Mouse (Mus musculus) neutrophil, adult 5-6 weeks (primary cell): ENCODE data around the gene Gucy1a1. TPM values are rescaled to one million over a fixed set of nuclear protein-coding genes. Genes with fewer than 3 reads are reported as not detected.
"Not testable (repeated sequence)": the region's sequence is repeated elsewhere in the genome, so short reads cannot be mapped to it uniquely, and the experiment has no call there.

ENCODE experiments used
- ATAC-seq: fragments of 151-379, 151-347 bp; 2 replicates; pipeline ENCODE4 v1.8.0; 2017; ENCODE audit warnings: mild to moderate bottlenecking, moderate TSS enrichment; ENCODE audit not compliant: insufficient number of reproducible peaks, poor library complexity, low FRiP score, severe bottlenecking; ENCODE audit errors: extremely low read depth
- total RNA-seq: library from RNA; stranded (forward); fragments of 200-1000 nt; gene quantifications from 2 replicates; pipeline ENCODE4 v1.2.3, GENCODE M21; 2017

Gene Gucy1a1
- total RNA-seq = 0.37 and 1.2 TPM in 2 replicates

DNA sequence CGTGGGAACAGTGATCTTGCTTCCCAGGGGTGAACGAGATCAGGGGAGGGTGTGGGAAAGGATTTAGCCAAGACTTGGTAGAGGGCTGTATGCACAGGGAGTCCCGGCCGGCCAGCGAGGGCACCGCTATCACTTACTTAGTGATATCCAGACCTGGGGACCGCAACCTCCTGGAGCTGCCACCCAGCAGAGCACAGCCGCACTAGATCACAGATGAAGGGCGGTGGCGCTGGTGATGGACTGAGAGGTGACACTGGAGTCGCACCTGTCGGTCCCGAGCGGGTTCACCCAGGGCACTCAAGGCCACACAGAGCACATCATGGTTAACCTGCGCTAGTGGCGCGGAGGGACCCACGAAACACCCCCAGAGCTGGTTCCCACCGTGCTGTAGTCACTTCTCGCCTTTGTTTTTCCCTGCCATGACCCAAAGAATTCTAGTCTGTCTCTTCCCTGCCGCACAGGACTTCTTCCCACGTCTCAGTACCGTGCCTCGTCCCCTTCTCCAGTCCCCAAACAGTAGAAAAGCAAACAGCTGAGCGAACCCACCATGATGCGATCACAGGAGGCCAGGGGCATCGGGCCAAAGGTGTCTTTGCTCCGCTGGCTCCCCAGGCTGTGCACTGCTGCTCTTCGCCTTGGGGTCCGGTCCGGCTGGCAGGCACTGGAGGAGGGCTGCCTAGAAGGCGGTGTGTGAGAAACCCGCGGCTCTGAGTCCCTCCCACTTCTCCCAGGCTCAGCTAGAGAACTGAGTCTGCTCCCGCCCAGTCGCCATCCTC lies at the start of gene Gucy1a1:
TSS of gene Gucy1a1 (minus strand) at position 664 of the 776 bp plus-strand sequence.
- no peak for ATAC-seq

DNA sequence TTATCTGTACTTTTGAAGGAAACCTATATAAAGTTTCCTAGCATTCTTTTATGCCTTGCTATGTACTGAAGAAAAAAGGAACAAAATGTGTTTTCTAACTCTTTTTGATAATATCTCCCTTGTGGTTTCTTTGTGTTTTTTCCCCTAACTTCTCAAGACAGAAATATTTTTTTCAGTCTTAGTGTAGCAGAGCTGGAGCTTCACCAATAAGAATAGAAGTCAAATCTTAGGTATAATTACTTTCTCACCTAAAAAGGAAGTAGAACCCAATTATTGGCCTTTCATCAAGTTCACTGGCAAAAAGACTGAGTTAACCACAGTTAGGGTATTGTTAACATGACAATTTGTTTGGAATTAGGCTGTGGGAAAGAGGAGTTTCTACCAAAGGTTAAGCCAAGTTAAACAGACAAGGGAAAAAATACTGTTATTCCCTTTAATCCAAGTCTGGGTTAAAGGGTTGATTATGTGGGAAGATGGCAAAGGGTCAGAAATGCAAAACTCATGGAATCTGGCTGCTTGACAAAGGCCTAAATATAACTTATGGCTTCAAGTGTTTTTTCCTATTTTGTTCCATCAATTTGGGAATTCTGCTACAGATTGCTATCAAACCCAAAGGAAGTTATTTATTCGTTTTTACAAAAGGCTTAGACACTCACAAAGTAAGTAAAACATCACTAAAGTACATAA lies 46.1 kb upstream of the Gucy1a1 start:
- no peak for ATAC-seq

DNA sequence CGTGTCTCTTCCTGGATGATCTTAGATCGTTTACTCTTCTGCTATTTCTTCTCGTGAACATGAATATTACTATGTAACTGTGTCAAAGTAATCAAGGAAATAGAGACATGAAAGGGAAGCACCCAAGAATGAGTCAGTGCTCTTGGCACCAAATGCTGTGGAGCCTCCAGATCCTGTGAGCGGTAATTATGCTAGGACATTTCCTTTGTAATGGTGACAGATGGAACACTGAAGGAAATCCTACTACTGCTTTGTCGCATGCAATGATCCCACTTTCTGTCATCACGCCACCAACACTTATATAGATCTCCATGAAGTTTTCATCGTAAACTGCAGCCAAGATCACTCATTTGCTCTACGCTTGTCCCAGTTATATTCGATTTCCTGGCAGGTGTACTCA lies 40.0 kb upstream of the Gucy1a1 start:
- no peak for ATAC-seq

DNA sequence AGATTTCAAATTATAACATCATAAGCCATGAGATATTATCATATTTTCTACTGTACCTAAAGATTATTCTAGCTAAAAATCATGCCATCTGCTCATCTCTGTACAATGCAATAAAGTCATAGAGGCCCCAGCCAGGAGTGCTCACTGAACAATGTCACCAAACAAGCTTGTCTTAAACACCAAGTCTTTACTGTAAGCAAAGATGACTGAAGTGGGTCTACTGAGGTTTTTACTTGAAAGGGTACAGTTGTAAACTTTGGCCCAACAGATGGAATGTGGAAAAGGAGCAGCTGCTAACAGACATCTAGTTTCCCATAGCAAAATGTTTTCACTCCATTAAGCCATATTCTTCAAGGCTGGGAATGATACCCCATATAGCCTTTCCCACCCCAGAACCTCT lies 35.9 kb upstream of the Gucy1a1 start:
- ATAC-seq = no peak

DNA sequence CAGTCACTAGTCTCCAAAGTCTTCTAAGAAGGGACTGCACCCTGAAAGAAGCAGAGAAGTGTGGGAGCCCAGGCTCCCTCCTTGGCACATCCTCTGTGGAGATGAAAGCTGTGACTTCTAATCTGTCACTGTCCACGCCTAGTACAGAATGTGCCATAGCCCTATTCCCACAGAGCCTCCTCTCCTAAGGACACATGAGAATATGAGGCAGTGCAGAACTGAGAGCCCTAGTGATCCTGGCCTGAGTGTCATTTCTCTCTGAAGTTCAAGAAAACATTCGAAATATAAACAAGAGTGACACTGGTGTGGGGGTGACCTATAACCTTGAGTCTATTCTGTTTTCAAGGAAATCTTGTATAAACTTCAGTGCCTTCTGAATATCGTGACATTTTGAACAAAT lies 34.7 kb upstream of the Gucy1a1 start:
- ATAC-seq = no peak

DNA sequence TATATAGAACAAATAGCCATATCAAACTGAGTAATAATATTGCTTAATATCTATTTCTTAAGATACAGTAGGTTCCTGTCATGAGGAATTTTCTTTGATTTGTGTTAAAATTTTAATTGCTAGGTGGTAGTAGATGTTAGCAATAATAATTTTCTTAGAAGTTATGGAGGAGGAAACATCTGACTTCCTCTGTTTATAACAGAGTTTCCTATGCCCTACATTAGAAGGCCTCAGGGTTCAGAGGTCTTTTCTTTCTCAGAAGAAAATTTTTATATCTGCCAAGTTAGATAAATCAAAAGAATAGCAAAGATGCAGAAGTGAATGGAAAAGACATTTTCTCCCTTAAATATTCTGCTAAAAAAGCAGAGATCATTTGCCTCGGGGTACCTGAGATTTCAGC lies 29.9 kb upstream of the Gucy1a1 start:
- ATAC-seq = no peak

DNA sequence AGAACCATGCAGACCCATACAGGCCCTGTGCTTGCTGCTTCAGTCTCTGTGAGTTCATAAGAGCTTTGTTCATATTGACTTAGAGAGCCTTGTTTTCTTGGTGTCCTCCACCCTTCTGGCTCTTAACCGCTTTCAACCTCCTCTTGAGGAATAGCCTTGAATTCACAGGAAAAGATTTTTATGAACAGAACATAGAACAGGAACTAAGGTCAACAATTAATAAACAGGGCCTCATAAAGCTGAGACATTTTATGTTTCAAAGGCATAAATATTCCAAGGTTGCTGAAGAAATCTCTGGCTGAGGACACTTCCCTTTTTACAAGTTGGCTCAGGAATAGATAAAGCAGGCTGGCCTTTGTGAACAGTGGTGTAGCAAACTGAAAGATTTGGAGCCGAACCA lies 21.5 kb upstream of the Gucy1a1 start:
- no peak for ATAC-seq

DNA sequence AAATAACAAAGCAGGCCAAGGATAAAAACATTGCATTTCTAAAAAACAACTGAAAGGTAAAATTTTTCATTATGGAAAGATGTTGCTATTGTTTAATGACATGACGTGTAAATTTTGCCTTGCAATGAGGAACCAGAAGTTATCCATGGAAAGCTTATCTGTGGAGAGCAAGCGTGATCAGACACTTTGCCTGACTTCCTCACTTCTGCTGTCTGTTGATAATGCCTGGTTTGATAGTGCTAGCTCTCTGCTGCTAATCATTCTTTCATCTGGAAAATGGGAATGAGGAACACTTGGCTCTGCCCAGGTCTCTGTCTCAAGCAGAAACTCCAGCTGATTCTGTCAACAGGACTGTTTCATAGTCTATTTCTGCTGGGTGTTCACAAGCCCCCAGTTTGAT lies 20.3 kb upstream of the Gucy1a1 start:
- no peak for ATAC-seq

DNA sequence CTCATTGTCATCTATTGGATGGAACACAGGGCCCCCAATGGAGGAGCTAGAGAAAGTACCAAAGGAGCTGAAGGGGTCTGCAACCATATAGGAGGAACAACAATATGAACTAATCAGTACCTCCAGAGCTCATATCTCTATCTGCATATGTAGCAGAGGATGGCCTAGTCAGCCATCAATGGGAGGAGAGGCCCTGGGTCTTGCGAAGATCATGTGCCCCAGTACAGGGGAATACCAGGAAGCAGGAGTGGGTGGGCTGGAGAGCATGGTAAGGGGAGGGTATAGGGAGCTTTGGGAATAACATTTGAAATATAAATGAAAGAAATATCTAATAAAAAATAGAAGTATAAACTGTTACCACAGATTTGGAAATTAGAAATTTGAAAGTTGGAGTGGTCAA lies 17.4 kb upstream of the Gucy1a1 start:
- not testable (repeated sequence) for ATAC-seq

DNA sequence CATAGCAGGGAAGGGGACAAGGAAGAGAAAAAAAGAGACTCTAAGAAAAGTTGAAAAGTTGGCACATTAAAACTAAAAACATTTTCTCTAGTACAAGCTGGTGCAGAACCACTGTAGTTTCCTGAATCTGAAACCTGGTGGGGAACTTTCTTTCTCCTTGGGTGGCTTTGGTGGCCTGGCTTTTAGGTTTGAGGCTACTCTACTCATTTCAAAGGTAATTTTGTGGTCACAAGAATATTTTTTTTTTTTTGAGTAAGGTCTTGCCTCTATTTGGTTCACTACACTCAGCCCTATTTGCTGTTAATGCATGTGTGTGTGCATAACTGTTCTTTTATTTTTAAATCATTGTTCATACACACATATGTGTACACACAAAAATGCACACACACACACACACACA lies 389 bp upstream of the Gucy1a1 start:
- ATAC-seq = no peak

DNA sequence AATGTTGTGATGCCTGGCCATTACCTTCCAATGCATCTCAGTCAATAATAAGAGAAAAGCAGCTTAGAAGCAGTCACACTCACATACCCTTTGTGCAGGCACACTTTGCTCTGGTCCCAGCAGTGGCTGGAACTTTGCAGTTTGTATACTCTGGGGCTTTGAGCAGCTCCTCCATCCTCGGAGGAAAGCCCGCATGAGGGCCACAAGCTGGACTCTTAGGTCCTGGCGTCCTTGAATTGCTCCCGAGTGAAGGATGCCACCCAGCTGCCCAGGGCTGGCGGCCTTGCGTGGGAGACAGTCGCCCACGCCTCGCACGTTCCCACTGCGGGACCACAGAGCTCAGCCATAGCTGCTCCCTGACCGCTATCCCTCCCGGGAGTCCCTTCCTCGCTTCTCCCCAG lies 864 bp downstream of the Gucy1a1 start:
- no peak for ATAC-seq

DNA sequence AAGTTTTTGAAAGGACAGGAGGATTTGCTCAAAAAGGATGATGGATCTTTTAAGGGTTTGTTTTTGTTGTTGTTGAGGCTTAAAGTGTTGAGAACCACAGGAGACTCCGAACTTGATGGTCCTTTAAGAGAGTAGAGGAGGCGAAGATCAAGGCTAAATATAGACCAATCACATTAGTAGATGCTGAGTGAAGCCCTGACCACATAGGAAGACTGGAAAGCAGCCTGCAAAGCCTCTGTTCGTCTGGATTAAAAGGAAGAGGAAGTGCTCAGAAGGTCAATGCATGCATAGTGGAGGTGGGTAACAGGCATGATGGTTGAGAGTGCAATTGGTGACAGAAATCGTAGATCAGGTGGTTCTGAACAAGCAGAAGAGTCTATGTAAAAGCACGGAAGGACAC lies 4.8 kb downstream of the Gucy1a1 start:
- no peak for ATAC-seq

DNA sequence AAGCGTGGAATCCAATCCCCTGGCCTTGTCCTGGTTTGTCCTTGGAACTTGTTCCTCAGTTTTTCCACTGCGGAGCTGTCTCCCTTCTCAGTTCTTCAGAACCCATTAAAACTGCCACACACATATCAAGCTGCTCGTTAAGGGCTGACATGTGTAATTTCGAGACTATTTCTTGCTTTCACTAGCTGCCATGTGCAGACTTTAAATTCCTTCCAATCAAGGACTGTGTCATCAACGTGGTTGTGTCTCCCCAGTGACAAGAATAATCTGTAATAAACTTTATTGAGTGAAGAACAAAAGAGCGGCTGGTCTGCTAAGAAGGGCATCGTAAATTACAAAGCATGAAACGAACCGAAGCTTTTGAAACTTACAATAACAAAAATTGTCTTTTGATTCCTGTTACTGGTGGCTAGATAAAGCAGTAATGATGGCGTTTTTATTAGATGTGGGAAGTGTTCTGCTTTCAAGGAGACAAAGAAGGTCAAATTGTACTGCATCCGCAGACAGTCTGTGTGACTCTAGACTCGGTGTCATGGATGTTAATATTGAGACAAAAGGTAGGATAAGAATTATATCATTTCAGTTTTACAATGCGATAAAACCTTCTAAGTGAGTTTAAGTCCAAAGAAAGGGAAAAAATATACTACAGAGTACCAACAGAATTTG lies 7.5 kb downstream of the Gucy1a1 start:
- ATAC-seq = no peak

DNA sequence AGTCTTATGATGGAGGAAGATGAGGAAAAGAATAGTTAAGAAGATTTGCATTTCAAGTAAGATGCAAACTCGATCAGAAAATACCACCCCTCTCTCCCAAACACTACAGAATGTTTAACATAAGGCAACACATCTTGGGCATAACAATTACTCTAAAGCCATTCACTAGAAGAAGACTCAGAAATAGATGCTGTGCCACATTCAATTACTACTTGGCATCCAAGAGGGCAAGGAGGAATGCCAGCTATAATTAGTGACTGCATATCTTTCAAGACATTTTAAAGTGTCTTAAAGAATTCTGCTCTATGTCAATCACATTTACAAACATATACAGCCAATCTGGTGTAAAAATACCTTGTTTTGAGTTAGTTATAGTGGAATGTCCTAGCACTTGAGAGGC lies 10.1 kb downstream of the Gucy1a1 start:
- no peak for ATAC-seq

DNA sequence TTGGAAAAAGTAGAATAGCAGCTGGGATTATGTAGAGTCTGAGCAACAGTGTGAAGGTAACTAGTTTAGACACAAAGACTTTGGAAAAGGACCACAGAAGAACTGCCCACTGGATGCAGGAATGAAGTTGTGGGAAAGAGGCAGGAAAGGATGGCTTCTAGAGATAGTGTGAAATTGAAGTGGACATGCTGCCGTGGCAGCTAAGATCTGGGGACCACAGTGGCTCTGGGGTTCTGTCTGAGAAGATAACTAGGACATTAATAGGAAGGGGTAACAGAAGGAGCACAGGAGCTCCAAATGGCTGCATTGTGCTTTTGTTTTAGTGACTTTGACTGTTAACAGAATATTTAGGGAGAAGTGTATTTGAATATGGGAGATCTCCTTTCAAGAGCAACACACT lies 16.3 kb downstream of the Gucy1a1 start:
- ATAC-seq = no peak

DNA sequence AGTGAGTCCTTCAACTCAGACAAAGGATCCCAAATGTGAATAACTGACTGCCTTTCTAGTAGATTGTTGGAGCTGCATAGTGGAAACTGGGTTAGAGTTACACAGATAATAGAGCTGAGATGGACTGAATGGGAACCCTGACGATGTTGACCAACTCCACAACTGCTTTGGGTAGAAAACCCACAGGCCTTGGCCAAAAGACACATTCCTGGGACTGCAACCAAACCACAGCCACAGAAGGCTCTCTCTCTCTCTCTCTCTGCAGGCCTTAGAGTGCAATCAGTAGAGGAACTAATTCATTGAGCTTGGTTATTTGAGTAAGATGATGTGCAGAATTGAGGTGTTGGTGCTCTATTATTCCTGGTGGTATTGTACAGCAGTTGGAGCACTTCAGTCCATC lies 21.0 kb downstream of the Gucy1a1 start:
- no peak for ATAC-seq

DNA sequence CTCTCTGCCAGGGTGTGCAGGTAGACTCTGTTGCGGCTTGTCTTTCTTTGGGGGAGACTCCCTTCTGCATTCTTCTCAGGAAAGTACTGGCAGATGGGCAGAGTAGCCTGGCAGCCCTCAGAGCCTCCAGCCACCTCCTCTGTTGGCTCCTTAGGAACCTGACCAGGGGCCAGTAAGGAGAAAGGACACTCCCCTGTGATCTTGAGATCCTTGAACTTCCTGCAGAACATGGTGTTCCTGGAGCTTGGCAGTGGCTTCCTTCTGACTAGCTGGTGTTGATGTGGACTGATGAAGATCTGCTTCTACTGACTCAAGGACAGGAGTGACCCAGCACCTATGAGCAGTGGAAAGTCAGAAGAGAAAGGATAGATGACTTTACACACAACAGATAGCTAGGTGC lies 26.7 kb downstream of the Gucy1a1 start:
- ATAC-seq = no peak

DNA sequence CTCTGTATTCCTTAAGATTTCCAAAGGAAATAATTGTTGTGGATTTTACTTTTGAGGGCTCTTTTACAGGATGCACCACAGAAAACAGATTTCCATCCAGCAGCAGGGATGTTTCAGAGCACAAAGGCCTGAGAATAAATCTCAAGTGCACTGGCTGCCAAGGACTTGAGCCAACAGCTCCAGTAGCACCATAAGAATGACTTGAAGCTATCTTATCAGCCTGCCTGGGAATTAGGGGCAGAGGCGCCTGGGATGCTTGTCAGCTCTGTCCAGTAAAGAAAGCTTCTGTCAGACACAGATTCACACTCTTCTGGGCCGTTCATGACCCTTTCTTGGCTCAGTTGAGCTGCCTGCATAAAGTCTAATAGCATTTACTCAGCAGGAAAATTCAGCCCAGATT lies 33.1 kb downstream of the Gucy1a1 start:
- ATAC-seq = no peak

DNA sequence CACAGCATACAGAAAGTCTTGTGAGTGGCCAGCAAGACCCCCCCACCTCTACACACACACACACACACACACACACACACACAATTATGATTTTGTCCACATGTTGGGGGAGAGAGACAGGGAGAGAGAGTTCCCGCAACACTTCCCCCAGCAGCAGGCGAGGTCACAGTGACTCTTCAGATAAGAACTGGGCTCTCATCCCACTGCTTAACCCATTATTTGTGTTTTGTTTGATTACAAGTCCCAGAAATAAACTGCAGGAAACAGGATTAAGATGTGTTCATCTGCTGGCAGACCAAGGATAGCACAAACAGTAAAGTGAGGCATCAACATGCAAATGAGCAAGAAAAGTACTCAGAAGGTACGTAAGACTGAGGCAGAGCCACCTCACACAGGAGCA lies 33.6 kb downstream of the Gucy1a1 start:
- no peak for ATAC-seq

DNA sequence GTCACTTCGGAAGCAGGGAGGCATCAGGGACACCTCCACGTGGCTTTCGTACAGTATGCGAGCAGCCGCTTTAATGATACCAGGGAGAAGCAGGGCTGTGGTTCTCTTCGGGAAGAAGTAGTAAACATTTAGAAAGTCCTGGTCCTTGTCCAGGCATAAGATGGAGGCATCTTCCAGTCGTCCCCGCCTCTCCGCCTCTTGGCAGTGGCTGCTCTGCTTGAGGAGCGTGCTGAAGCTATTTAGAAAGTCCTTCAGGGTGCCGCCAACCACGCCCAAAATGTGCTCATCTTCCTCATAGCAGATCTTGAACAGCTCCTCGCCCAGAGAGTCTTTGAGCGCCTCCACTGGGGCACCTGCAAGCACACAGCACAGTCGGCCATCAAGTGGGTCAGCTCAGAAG lies 36.6 kb downstream of the Gucy1a1 start:
- no peak for ATAC-seq
